Mouse (Mus musculus): Measurements from ENCODE around the gene Tor1aip1. TPM values are rescaled to one million over a fixed set of nuclear protein-coding genes. Genes with fewer than 3 reads are reported as not detected.
"Not testable (repeated sequence)": the region's sequence is repeated elsewhere in the genome, so short reads cannot be mapped to it uniquely, and the experiment has no call there.

The Tor1aip1 gene
- total and polyA plus RNA-seq, 2 experiments from 2014 or later, result 52.3 to 58.4 TPM

- peaks cover 8% of the 10 kb centered on the region for H3K4me1 ChIP-seq (ENCODE audit: control insufficient read depth, insufficient read depth)
- H3K27ac ChIP-seq (ENCODE audit: low read depth), result peak overlapping the region; percentile 61
- ATAC-seq (ENCODE audit: insufficient read depth, low read depth) (peak; percentile 69), DNase-seq (ENCODE audit: low spot score) (peak; percentile 97)
- TF ChIP-seq CTCF (IDR thresholded peaks at IDR 0.05; ENCODE audit: low read depth) (no peak), EP300 (IDR thresholded peaks at IDR 0.05; ENCODE audit: low read depth) (no peak)
- peak overlapping the region; percentile 69 for H3K4me2 ChIP-seq (ENCODE audit: low read depth, low read length)
- H3K9ac ChIP-seq (replicated peaks; ENCODE audit: low read depth, low read length), result peak overlapping the region; percentile 63
- no peaks in the 10 kb centered on the region for H3K27me3 ChIP-seq (ENCODE audit: control insufficient read depth, insufficient read depth, low read length)
- H3K9me3 ChIP-seq (replicated peaks; ENCODE audit: control insufficient read depth, low read length), result no peaks in the 10 kb centered on the region
- H3K4me3 ChIP-seq (ENCODE audit: low read depth, low read length), result peak overlapping the region; percentile 64
- peaks cover 19% of the 10 kb centered on the region; the same call in 1 of the 2 replicates for H3K36me3 ChIP-seq (replicated peaks; ENCODE audit: control insufficient read depth, insufficient read depth, low read length)
- WGBS, result under 1% methylated on average over 22 of the region's 22 CpGs
These were observed 4.6 kb upstream of the Tor1aip1 start for GRCm38 (mm10) chr1:156040731-156041401.

GRCm38 (mm10) chr1:156039989-156040388 lies 3.7 kb upstream of the Tor1aip1 start:
- peak; percentile 10 for TF ChIP-seq CTCF (IDR thresholded peaks at IDR 0.05; ENCODE audit: low read depth)
- H3K9me3 ChIP-seq (replicated peaks; ENCODE audit: control insufficient read depth, low read length); DNase-seq (ENCODE audit: low spot score); H3K9ac ChIP-seq (replicated peaks; ENCODE audit: low read depth, low read length); ATAC-seq (ENCODE audit: insufficient read depth, low read depth); H3K4me2 ChIP-seq (ENCODE audit: low read depth, low read length); H3K27me3 ChIP-seq (ENCODE audit: control insufficient read depth, insufficient read depth, low read length); H3K4me3 ChIP-seq (ENCODE audit: low read depth, low read length); H3K4me1 ChIP-seq (ENCODE audit: control insufficient read depth, insufficient read depth): not testable (repeated sequence)
- WGBS, result 70% methylated on average over 7 of the region's 7 CpGs
- Histone ChIP-seq H3K27ac (ENCODE audit: low read depth) (peak overlapping the region; percentile 61), H3K36me3 (replicated peaks; ENCODE audit: control insufficient read depth, insufficient read depth, low read length) (peaks cover 14% of the 10 kb centered on the region; the same call in 1 of the 2 replicates)

- peak overlapping the region; percentile 67 for H3K4me2 ChIP-seq (ENCODE audit: low read depth, low read length)
- peak overlapping the region; percentile 93 for H3K4me3 ChIP-seq (ENCODE audit: low read depth, low read length)
- ATAC-seq (ENCODE audit: insufficient read depth, low read depth), result no peak
- peaks cover 19% of the 10 kb centered on the region for H3K36me3 ChIP-seq (replicated peaks; ENCODE audit: control insufficient read depth, insufficient read depth, low read length)
- 21% methylated on average over 5 of the region's 5 CpGs for WGBS
- DNase-seq (ENCODE audit: low spot score), result peak; percentile 41
- H3K27ac ChIP-seq (ENCODE audit: low read depth), result peak overlapping the region; percentile 100
- no peaks in the 10 kb centered on the region for H3K9me3 ChIP-seq (replicated peaks; ENCODE audit: control insufficient read depth, low read length)
- H3K27me3 ChIP-seq (ENCODE audit: control insufficient read depth, insufficient read depth, low read length), result no peaks in the 10 kb centered on the region
- H3K9ac ChIP-seq (replicated peaks; ENCODE audit: low read depth, low read length), result peak overlapping the region; percentile 54
- TF ChIP-seq EP300 (IDR thresholded peaks at IDR 0.05; ENCODE audit: low read depth), result no peak
- TF ChIP-seq CTCF (IDR thresholded peaks at IDR 0.05; ENCODE audit: low read depth), result no peak
- H3K4me1 ChIP-seq (ENCODE audit: control insufficient read depth, insufficient read depth), result peaks cover 8% of the 10 kb centered on the region
These were observed 884 bp upstream of the Tor1aip1 start for GRCm38 (mm10) chr1:156037144-156037583.

- DNase-seq (ENCODE audit: low spot score), result peak; percentile 78
- WGBS, result 0% methylated on average over 40 of the region's 59 CpGs
- TF ChIP-seq EP300 (IDR thresholded peaks at IDR 0.05; ENCODE audit: low read depth), result no peak
These were observed 881 bp downstream of the Tor1aip1 start, which contains the start of gene Tor1aip2 for GRCm38 (mm10) chr1:156035269-156035929. Gene Tor1aip2, plus strand, starts transcription at chr1:156035403.

GRCm38 (mm10) chr1:156034661-156035060 lies 1.6 kb downstream of the Tor1aip1 start:
- DNase-seq (ENCODE audit: low spot score) (no peak), ATAC-seq (ENCODE audit: insufficient read depth, low read depth) (no peak)
- TF ChIP-seq CTCF (IDR thresholded peaks at IDR 0.05; ENCODE audit: low read depth), result no peak
- no peak for TF ChIP-seq EP300 (IDR thresholded peaks at IDR 0.05; ENCODE audit: low read depth)
- peaks cover 6% of the 10 kb centered on the region for H3K4me1 ChIP-seq (ENCODE audit: control insufficient read depth, insufficient read depth)
- H3K9me3 ChIP-seq (replicated peaks; ENCODE audit: control insufficient read depth, low read length), result no peaks in the 10 kb centered on the region
- H3K27me3 ChIP-seq (ENCODE audit: control insufficient read depth, insufficient read depth, low read length), result no peaks in the 10 kb centered on the region
- H3K9ac ChIP-seq (replicated peaks; ENCODE audit: low read depth, low read length), result peak overlapping the region; percentile 94
- peak overlapping the region; percentile 20; the same call in 1 of the 2 replicates for H3K27ac ChIP-seq (ENCODE audit: low read depth)
- H3K36me3 ChIP-seq (replicated peaks; ENCODE audit: control insufficient read depth, insufficient read depth, low read length), result peaks cover 42% of the 10 kb centered on the region
- 21% methylated on average over 1 of the region's 1 CpGs for WGBS
- peak overlapping the region; percentile 93 for H3K4me3 ChIP-seq (ENCODE audit: low read depth, low read length)
- H3K4me2 ChIP-seq (ENCODE audit: low read depth, low read length), result peak overlapping the region; percentile 67

More at GRCm38 (mm10) chr1:156035269-156035929, 881 bp downstream of the Tor1aip1 start, which contains the start of gene Tor1aip2:
- Histone ChIP-seq H3K27me3 (ENCODE audit: control insufficient read depth, insufficient read depth, low read length) (no peaks in the 10 kb centered on the region), H3K27ac (ENCODE audit: low read depth) (peak within 1 kb of the TSS; percentile 100), H3K4me3 (ENCODE audit: low read depth, low read length) (peak within 1 kb of the TSS; percentile 93), H3K9me3 (replicated peaks; ENCODE audit: control insufficient read depth, low read length) (no peaks in the 10 kb centered on the region), H3K36me3 (replicated peaks; ENCODE audit: control insufficient read depth, insufficient read depth, low read length) (peaks cover 34% of the 10 kb centered on the region), H3K4me2 (ENCODE audit: low read depth, low read length) (peak within 1 kb of the TSS; percentile 67), H3K4me1 (ENCODE audit: control insufficient read depth, insufficient read depth) (peaks cover 6% of the 10 kb centered on the region), H3K9ac (replicated peaks; ENCODE audit: low read depth, low read length) (peak within 1 kb of the TSS; percentile 94)
- peak; percentile 49 for ATAC-seq (ENCODE audit: insufficient read depth, low read depth)
